Mouse (Mus musculus) bone marrow macrophage, adult 2 months (primary cell): ENCODE data around the gene Pde4d. TPM values are rescaled to one million over a fixed set of nuclear protein-coding genes. Genes with fewer than 3 reads are reported as not detected.
A peak's percentile ranks its signal among the peaks of the same experiment; 100 is the strongest.

Source experiments
- H3K27ac ChIP-seq: 2 replicates; pipeline ENCODE4 v1.5.1; 2012; ENCODE audit warnings: low read depth, low read length; ENCODE audit not compliant: insufficient read depth
- H3K4me1 ChIP-seq: 2 replicates; pipeline ENCODE4 v1.6.1; 2012; ENCODE audit warnings: low read length; ENCODE audit not compliant: control insufficient read depth, insufficient read depth
- H3K4me3 ChIP-seq: 2 replicates; pipeline ENCODE4 v1.5.1; 2012; ENCODE audit warnings: mild to moderate bottlenecking, low read length, moderate library complexity; ENCODE audit not compliant: insufficient read depth
- CTCF ChIP-seq: IDR thresholded peaks from 2 replicates; pipeline ENCODE4 v1.5.1; 2012; ENCODE audit warnings: low read depth, mild to moderate bottlenecking, low read length, moderate library complexity
- POLR2A ChIP-seq: IDR thresholded peaks from 2 replicates; pipeline ENCODE4 v1.6.1; 2012; ENCODE audit warnings: mild to moderate bottlenecking, low read depth, low read length, borderline replicate concordance
- polyA plus RNA-seq: library from polyadenylated mRNA; stranded (reverse); fragments of >200 nt; gene quantifications from 2 replicates; pipeline ENCODE4 v1.2.4, GENCODE M21; 2012; ENCODE audit not compliant: missing spikeins, insufficient read depth, insufficient read length

The Pde4d gene
- polyA plus RNA-seq, 1 experiment, result 1.8 TPM

GRCm38 (mm10) chr13:109175281-109175680 lies 725.5 kb downstream of the Pde4d start:
- H3K27ac ChIP-seq, result no peak overlapping the region

GRCm38 (mm10) chr13:109175852-109176621 lies 726.3 kb downstream of the Pde4d start:
- Histone ChIP-seq H3K4me1 (peaks cover 4% of the 10 kb centered on the region), H3K4me3 (no peak overlapping the region), H3K27ac (no peak overlapping the region)
- TF ChIP-seq CTCF (no peak), POLR2A (no peak)

More at GRCm38 (mm10) chr13:109175281-109175680, 725.5 kb downstream of the Pde4d start:
- Histone ChIP-seq H3K4me1 (peaks cover 4% of the 10 kb centered on the region), H3K4me3 (no peak overlapping the region)
- TF ChIP-seq POLR2A, result no peak
- no peak for TF ChIP-seq CTCF

GRCm38 (mm10) chr13:109181363-109181762 lies 731.6 kb downstream of the Pde4d start:
- H3K4me1 ChIP-seq, result no peaks in the 10 kb centered on the region
- TF ChIP-seq POLR2A (no peak), CTCF (no peak)
- H3K27ac ChIP-seq, result no peak overlapping the region
- no peak overlapping the region for H3K4me3 ChIP-seq

GRCm38 (mm10) chr13:109190652-109191051 lies 740.9 kb downstream of the Pde4d start:
- no peak overlapping the region for H3K4me3 ChIP-seq
- H3K4me1 ChIP-seq, result no peaks in the 10 kb centered on the region
- TF ChIP-seq CTCF (no peak), POLR2A (no peak)
- no peak overlapping the region for H3K27ac ChIP-seq

GRCm38 (mm10) chr13:109191176-109191575 lies 741.4 kb downstream of the Pde4d start:
- Histone ChIP-seq H3K4me3 (no peak overlapping the region), H3K27ac (no peak overlapping the region), H3K4me1 (no peaks in the 10 kb centered on the region)
- no peak for TF ChIP-seq CTCF
- no peak for TF ChIP-seq POLR2A

GRCm38 (mm10) chr13:109205541-109205940 lies 755.8 kb downstream of the Pde4d start:
- no peak overlapping the region for H3K27ac ChIP-seq
- no peak overlapping the region for H3K4me3 ChIP-seq
- no peak for TF ChIP-seq CTCF
- TF ChIP-seq POLR2A, result no peak
- H3K4me1 ChIP-seq, result peaks cover 9% of the 10 kb centered on the region

- H3K4me1 ChIP-seq, result peaks cover 12% of the 10 kb centered on the region
- no peak overlapping the region for H3K27ac ChIP-seq
- H3K4me3 ChIP-seq, result no peak overlapping the region
- no peak for TF ChIP-seq POLR2A
- TF ChIP-seq CTCF, result no peak
Observed at GRCm38 (mm10) chr13:109208607-109209006, 758.9 kb downstream of the Pde4d start.

GRCm38 (mm10) chr13:109209413-109209812 lies 759.7 kb downstream of the Pde4d start:
- peaks cover 12% of the 10 kb centered on the region for H3K4me1 ChIP-seq

GRCm38 (mm10) chr13:109210403-109210802 lies 760.7 kb downstream of the Pde4d start:
- TF ChIP-seq CTCF (peak; percentile 95), POLR2A (no peak)
- H3K27ac ChIP-seq, result no peak overlapping the region
- no peak overlapping the region for H3K4me3 ChIP-seq
- peaks cover 8% of the 10 kb centered on the region for H3K4me1 ChIP-seq

More at GRCm38 (mm10) chr13:109209413-109209812, 759.7 kb downstream of the Pde4d start:
- Histone ChIP-seq H3K27ac (no peak overlapping the region), H3K4me3 (no peak overlapping the region)
- no peak for TF ChIP-seq POLR2A
- no peak for TF ChIP-seq CTCF

GRCm38 (mm10) chr13:109211471-109211870 lies 761.7 kb downstream of the Pde4d start:
- H3K4me3 ChIP-seq, result peak overlapping the region; percentile 50
- H3K4me1 ChIP-seq, result peaks cover 8% of the 10 kb centered on the region
- TF ChIP-seq POLR2A, result no peak
- no peak for TF ChIP-seq CTCF
- H3K27ac ChIP-seq, result no peak overlapping the region
